Mouse (Mus musculus) spleen, adult 2 months (tissue): ENCODE results near the gene Cept1.

ENCODE experiments used
- CTCF ChIP-seq: fragments of 200-500 bp; IDR thresholded peaks from 2 replicates; pipeline ENCODE4 v1.5.1; 2011; ENCODE audit warnings: mild to moderate bottlenecking, inconsistent platforms; ENCODE audit not compliant: insufficient read depth, insufficient read length, insufficient replicate concordance; ENCODE audit errors: extremely low read depth
- POLR2A ChIP-seq: fragments of 200-500 bp; IDR thresholded peaks from 2 replicates; pipeline ENCODE4 v1.6.1; 2011; ENCODE audit warnings: low read depth, low read length, inconsistent platforms

DNA sequence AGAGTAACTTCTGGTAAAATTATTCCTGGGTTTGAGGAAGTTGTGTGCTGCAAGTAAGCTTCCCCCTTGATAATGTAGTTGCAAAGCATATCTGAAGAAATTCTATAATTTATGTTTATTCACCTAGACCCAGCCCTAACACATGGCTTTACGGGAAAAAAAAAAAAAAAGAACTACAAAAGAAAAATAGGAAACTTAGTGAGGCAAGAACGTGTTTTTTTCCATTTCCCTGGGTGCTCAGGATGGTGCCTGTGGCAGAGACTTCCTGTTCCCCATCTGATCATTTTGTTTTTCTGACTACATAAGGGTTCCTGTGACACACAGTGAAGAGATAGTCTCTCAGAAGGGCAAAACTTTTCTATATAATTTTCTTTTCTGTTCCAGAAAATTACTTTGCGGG is 25.6 kb upstream of the Cept1 start:
- TF ChIP-seq CTCF (no peak), POLR2A (no peak)
